Mouse (Mus musculus) embryo, embryonic 11.5 days (tissue): ENCODE data around the gene Olfr895.

ENCODE experiments used
- DNase-seq: peaks from one replicate; pipeline ENCODE4 v3.0.0-alpha.2; 2012; ENCODE audit warnings: low read depth, low spot score

Gene Olfr895

GRCm38 (mm10) chr9:38267551-38267950 is at the start of gene Olfr895:
TSS of gene Olfr895 (plus strand) at chr9:38267851.
- no peak for DNase-seq

- DNase-seq, result no peak
These were observed 15.2 kb upstream of the Olfr895 start, which contains the start of gene Olfr143 for GRCm38 (mm10) chr9:38252474-38252873. TSS of gene Olfr143 (plus strand) at chr9:38252774.

GRCm38 (mm10) chr9:38290807-38291206 is 23.2 kb downstream of the Olfr895 start, which contains the start of gene Olfr896-ps1:
TSS of gene Olfr896-ps1 (plus strand) at chr9:38291107.
- DNase-seq, result no peak
